Mouse (Mus musculus) lung, postnatal 0 days (tissue): ENCODE measurements around the gene Map1lc3a. TPM values are rescaled to one million over a fixed set of nuclear protein-coding genes. Genes with fewer than 3 reads are reported as not detected.

ENCODE experiments used
- ATAC-seq: fragments of 200-750 bp; cut with Nextera tagmentation; 2 replicates; pipeline ENCODE4 v1.8.0; 2017; ENCODE audit warnings: moderate library complexity
- DNase-seq: peaks from one replicate; pipeline ENCODE4 v3.0.0-alpha.2; 2016; ENCODE audit warnings: low spot score
- H3K27ac ChIP-seq: fragments of 300-500 bp; sonication (generic); 2 replicates; pipeline ENCODE4 v1.5.1; 2014; ENCODE audit warnings: antibody characterized with exemption, mild to moderate bottlenecking, low read length, mixed read lengths
- H3K27me3 ChIP-seq: fragments of 300-500 bp; sonication (generic); replicated peaks from 2 replicates; pipeline ENCODE4 v1.6.1; 2014; ENCODE audit warnings: low read length, mixed read lengths; ENCODE audit not compliant: insufficient read depth
- H3K36me3 ChIP-seq: fragments of 300-500 bp; sonication (generic); 2 replicates; pipeline ENCODE4 v1.6.1; 2014; ENCODE audit warnings: low read length, mixed read lengths; ENCODE audit not compliant: insufficient read depth
- H3K4me1 ChIP-seq: fragments of 300-500 bp; sonication (generic); 2 replicates; pipeline ENCODE4 v1.6.1; 2014; ENCODE audit warnings: antibody characterized with exemption, low read depth, low read length, mixed read lengths; ENCODE audit not compliant: insufficient read depth
- H3K4me2 ChIP-seq: fragments of 300-500 bp; sonication (generic); replicated peaks from 2 replicates; pipeline ENCODE4 v1.6.1; 2014; ENCODE audit warnings: low read depth, mild to moderate bottlenecking, low read length, moderate library complexity, mixed read lengths
- H3K4me3 ChIP-seq: fragments of 300-500 bp; sonication (generic); 2 replicates; pipeline ENCODE4 v1.5.1; 2014; ENCODE audit warnings: low read depth, low read length
- H3K9ac ChIP-seq: fragments of 300-500 bp; sonication (generic); replicated peaks from 2 replicates; pipeline ENCODE4 v1.6.1; 2014; ENCODE audit warnings: low read depth, mild to moderate bottlenecking
- H3K9me3 ChIP-seq: fragments of 300-500 bp; sonication (generic); 2 replicates; pipeline ENCODE4 v1.6.1; 2016; ENCODE audit warnings: low read length, mixed read lengths
- CTCF ChIP-seq: IDR thresholded peaks from 2 replicates; pipeline ENCODE4 v1.5.1; 2016; ENCODE audit warnings: antibody characterized with exemption, mild to moderate bottlenecking
- EP300 ChIP-seq: IDR thresholded peaks from 2 replicates; pipeline ENCODE4 v1.6.1; 2016; ENCODE audit warnings: antibody characterized with exemption, mild to moderate bottlenecking, control low read depth
- WGBS: fragments of 180-500 bp; shearing (Covaris S2); extraction: QIAGEN DNeasy Blood & Tissue Kit; methylation state at CpG from one replicate; pipeline ENCODE4 v1.1.7; 2014; 5-methylcytosine and 5-hydroxymethylcytosine counted together
- polyA plus RNA-seq: library from polyadenylated mRNA; unstranded; fragments of >200 nt; fragmentation: Nextera tagmentation; extraction: Ambion mirVana; gene quantifications from 2 replicates; pipeline ENCODE4 v1.2.1, GENCODE M21; 2015

Map1lc3a gene
- polyA plus RNA-seq, 1 experiment from 2014 or later, result 428 TPM

GRCm38 (mm10) chr2:155272396-155273170, 3.5 kb upstream of the Map1lc3a start:
- Histone ChIP-seq H3K4me3 (no peak overlapping the region), H3K4me2 (no peak overlapping the region), H3K36me3 (no peaks in the 10 kb centered on the region), H3K9me3 (no peaks in the 10 kb centered on the region), H3K27me3 (no peaks in the 10 kb centered on the region), H3K27ac (no peak overlapping the region), H3K4me1 (peaks cover 5% of the 10 kb centered on the region; the same call in 1 of the 2 replicates), H3K9ac (no peak overlapping the region)
- no peak for ATAC-seq
- DNase-seq, result no peak
- WGBS, result 65% methylated on average over 10 of the region's 10 CpGs
- TF ChIP-seq CTCF, result no peak

GRCm38 (mm10) chr2:155273603-155274002, 2.5 kb upstream of the Map1lc3a start:
- H3K36me3 ChIP-seq, result no peaks in the 10 kb centered on the region
- H3K9ac ChIP-seq, result no peak overlapping the region
- no peaks in the 10 kb centered on the region for H3K27me3 ChIP-seq
- no peak overlapping the region for H3K27ac ChIP-seq
- TF ChIP-seq CTCF (no peak), EP300 (no peak)
- no peaks in the 10 kb centered on the region for H3K9me3 ChIP-seq
- no peak for ATAC-seq
- H3K4me3 ChIP-seq, result no peak overlapping the region
- no peak for DNase-seq
- H3K4me1 ChIP-seq, result peaks cover 5% of the 10 kb centered on the region; the same call in 1 of the 2 replicates
- WGBS, result 86% methylated on average over 8 of the region's 8 CpGs
- no peak overlapping the region for H3K4me2 ChIP-seq

GRCm38 (mm10) chr2:155276621-155277175, 601 bp downstream of the Map1lc3a start:
- H3K4me3 ChIP-seq, result peak overlapping the region; percentile 75
- no peaks in the 10 kb centered on the region for H3K27me3 ChIP-seq
- no peaks in the 10 kb centered on the region for H3K9me3 ChIP-seq
- peak overlapping the region; percentile 88 for H3K9ac ChIP-seq
- DNase-seq, result peak; percentile 86
- under 1% methylated on average over 35 of the region's 49 CpGs for WGBS
- no peaks in the 10 kb centered on the region for H3K36me3 ChIP-seq
- peak overlapping the region; percentile 93 for H3K27ac ChIP-seq
- ATAC-seq, result peak; percentile 93
- TF ChIP-seq CTCF (peak; percentile 5; the same call in 1 of the 2 replicates), EP300 (no peak)
- H3K4me2 ChIP-seq, result peak overlapping the region; percentile 77
- peaks cover 5% of the 10 kb centered on the region; the same call in 1 of the 2 replicates for H3K4me1 ChIP-seq

- Histone ChIP-seq H3K27ac (peak overlapping the region; percentile 4; the same call in 1 of the 2 replicates), H3K36me3 (no peaks in the 10 kb centered on the region), H3K9ac (peak overlapping the region; percentile 88; the same call in 1 of the 2 replicates), H3K4me1 (peaks cover 5% of the 10 kb centered on the region; the same call in 1 of the 2 replicates), H3K27me3 (no peaks in the 10 kb centered on the region), H3K4me3 (peak overlapping the region; percentile 75), H3K9me3 (no peaks in the 10 kb centered on the region), H3K4me2 (peak overlapping the region; percentile 77)
- DNase-seq, result no peak
- TF ChIP-seq EP300 (no peak), CTCF (no peak)
- ATAC-seq, result no peak
- WGBS, result 81% methylated on average over 2 of the region's 2 CpGs
Measured at GRCm38 (mm10) chr2:155277721-155278120, 1.6 kb downstream of the Map1lc3a start.

- peaks cover 5% of the 10 kb centered on the region; the same call in 1 of the 2 replicates for H3K4me1 ChIP-seq
- ATAC-seq, result peak; percentile 27
- H3K4me2 ChIP-seq, result no peak overlapping the region
- no peak overlapping the region for H3K9ac ChIP-seq
- no peak overlapping the region for H3K27ac ChIP-seq
- no peaks in the 10 kb centered on the region for H3K36me3 ChIP-seq
- TF ChIP-seq CTCF (no peak), EP300 (no peak)
- H3K4me3 ChIP-seq, result no peak overlapping the region
- 55% methylated on average over 7 of the region's 7 CpGs for WGBS
- DNase-seq, result peak; percentile 75
- no peaks in the 10 kb centered on the region for H3K9me3 ChIP-seq
- H3K27me3 ChIP-seq, result no peaks in the 10 kb centered on the region
Measured at GRCm38 (mm10) chr2:155278361-155278760, 2.3 kb downstream of the Map1lc3a start.

GRCm38 (mm10) chr2:155279163-155279562, 3.1 kb downstream of the Map1lc3a start:
- ATAC-seq (no peak), DNase-seq (no peak)
- no peak for TF ChIP-seq CTCF
- no peak for TF ChIP-seq EP300
- Histone ChIP-seq H3K4me1 (peaks cover 5% of the 10 kb centered on the region; the same call in 1 of the 2 replicates), H3K9ac (no peak overlapping the region), H3K27me3 (no peaks in the 10 kb centered on the region), H3K4me3 (no peak overlapping the region), H3K9me3 (no peaks in the 10 kb centered on the region), H3K4me2 (no peak overlapping the region), H3K36me3 (no peaks in the 10 kb centered on the region), H3K27ac (no peak overlapping the region)
- 93% methylated on average over 4 of the region's 4 CpGs for WGBS
